Mouse (Mus musculus): ENCODE results near the gene Wif1.

DNA sequence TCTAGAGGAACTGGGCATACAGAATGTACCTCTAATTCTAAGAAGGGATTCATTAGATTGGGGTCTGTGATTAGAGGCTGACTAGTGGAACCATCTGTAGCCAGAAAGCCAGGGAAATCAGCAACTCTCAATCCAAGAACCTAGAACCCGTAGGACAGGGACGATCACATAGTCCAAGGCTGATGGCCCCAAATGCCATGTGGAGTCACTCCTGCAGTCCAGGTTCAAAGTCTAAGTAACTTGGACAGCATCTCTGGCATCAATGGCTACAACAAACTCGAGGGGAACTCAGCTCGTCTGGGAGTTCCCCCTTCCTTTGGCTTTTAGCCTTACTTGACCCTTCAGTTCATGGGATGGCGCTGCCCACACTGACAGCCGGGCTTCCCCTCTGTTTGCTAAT lies 87.0 kb downstream of the Wif1 start:
- TF ChIP-seq CTCF (conservative IDR thresholded peaks at IDR 0.05; ENCODE audit: insufficient read depth, insufficient read length, low read depth, low read length) (no peak), POLR2A (IDR thresholded peaks at IDR 0.05; ENCODE audit: low read depth, low read length) (no peak)
